Mouse (Mus musculus) limb, embryonic 10.5 days (tissue): ENCODE measurements around the gene Nxnl2. TPM values are rescaled to one million over a fixed set of nuclear protein-coding genes. Genes with fewer than 3 reads are reported as not detected.
A peak's percentile ranks its signal among the peaks of the same experiment; 100 is the strongest.

Source experiments
- DNase-seq: peaks from one replicate; pipeline ENCODE4 v3.0.0-alpha.2; 2017; ENCODE audit warnings: low spot score
- H3K27ac ChIP-seq: fragments of 300-500 bp; sonication (generic); 2 replicates; pipeline ENCODE4 v1.5.1; 2016; ENCODE audit warnings: mild to moderate bottlenecking
- H3K27me3 ChIP-seq: fragments of 300-500 bp; sonication (generic); 2 replicates; pipeline ENCODE4 v1.6.1; 2016; ENCODE audit warnings: low read depth, mild to moderate bottlenecking; ENCODE audit not compliant: poor library complexity, severe bottlenecking
- H3K36me3 ChIP-seq: fragments of 300-500 bp; sonication (generic); 2 replicates; pipeline ENCODE4 v1.6.1; 2016; ENCODE audit warnings: mild to moderate bottlenecking, moderate library complexity
- H3K4me1 ChIP-seq: fragments of 300-500 bp; sonication (generic); 2 replicates; pipeline ENCODE4 v1.6.1; 2016
- H3K4me3 ChIP-seq: fragments of 300-500 bp; sonication (generic); 2 replicates; pipeline ENCODE4 v1.5.1; 2016; ENCODE audit warnings: mild to moderate bottlenecking, moderate library complexity
- H3K9me3 ChIP-seq: fragments of 300-500 bp; sonication (generic); replicated peaks from 2 replicates; pipeline ENCODE4 v1.6.1; 2016; ENCODE audit warnings: mild to moderate bottlenecking
- WGBS: fragments of 180-500 bp; shearing (Covaris S2); methylation state at CpG from one replicate; pipeline ENCODE4 v1.1.7; 2016; 5-methylcytosine and 5-hydroxymethylcytosine counted together
- microRNA-seq: library from miRNA; unstranded; fragments of <30 nt; microRNA quantifications from one replicate; pipeline ENCODE4, GENCODE M21; 2017
- polyA plus RNA-seq: library from polyadenylated mRNA; unstranded; fragments of >200 nt; fragmentation: Nextera tagmentation; extraction: Ambion mirVana; gene quantifications from 2 replicates; pipeline ENCODE4 v1.2.1, GENCODE M21; 2016

The Nxnl2 gene
- polyA plus RNA-seq, 1 experiment from 2014 or later: 2.0 TPM

DNA sequence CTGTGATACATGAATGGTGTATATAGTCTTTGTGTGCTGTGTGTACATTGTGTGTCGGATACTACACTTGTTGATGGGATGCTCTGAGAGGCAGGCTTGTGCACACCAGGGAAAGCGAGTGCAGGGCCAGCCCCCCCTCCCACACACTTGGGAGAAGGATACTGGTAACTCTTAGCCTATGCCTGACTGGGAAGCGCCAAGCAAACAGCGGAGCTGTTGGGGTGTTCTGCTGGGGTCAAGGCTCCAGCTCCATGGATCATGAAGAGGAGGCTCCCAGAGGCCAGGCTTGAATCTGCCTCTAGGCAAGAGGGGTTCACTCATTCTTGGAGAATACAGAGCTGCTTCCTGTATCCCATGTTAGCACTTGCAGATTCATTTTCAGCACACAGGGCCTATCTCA lies 50.1 kb downstream of the Nxnl2 start:
- peak overlapping the region; percentile 91 for H3K27ac ChIP-seq

DNA sequence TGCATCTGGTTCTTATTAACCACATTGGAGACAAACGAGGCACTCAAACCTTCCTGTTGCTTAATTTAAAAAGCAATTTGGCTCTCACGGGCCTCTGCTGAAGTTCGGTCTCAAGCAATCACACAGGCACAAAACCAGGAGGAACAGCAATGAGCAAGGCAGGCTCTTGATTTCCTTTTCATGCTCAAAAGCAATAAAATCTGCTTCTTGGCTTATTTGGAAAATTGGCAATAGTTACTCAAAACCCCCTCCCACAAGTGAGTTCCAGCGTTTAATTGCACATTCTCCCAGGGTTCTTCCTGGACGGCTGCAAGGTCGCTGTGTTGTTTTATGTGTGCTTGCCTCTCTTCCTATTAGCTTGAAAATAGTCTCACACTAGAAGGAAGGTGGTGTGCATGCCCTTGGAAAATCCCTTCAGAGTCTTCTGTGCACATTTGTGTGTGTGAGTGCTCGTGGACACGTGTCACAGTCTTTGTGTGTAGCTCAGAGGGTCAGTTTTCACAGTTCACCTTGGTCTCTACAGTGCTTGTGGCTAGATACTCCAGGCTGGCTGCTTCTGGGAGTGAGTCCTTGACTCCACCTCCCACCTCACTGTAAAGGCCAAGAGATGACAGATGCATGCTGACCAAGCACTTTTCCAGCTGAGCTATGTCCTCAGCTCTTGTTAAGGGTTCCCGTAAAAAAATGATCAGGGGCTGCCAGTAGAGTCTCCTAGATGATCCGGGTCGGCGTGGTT lies 50.8 kb downstream of the Nxnl2 start:
- H3K27ac ChIP-seq: peak overlapping the region; percentile 91
- H3K4me1 ChIP-seq: peaks cover 64% of the 10 kb centered on the region
- peak overlapping the region; percentile 5 for H3K4me3 ChIP-seq
- DNase-seq: peak; percentile 63
- WGBS: 37% methylated on average over 12 of the region's 12 CpGs
- H3K9me3 ChIP-seq: no peaks in the 10 kb centered on the region
- no peaks in the 10 kb centered on the region for H3K27me3 ChIP-seq
- no peaks in the 10 kb centered on the region for H3K36me3 ChIP-seq

More for the DNA sequence above, 50.1 kb downstream of the Nxnl2 start:
- Histone ChIP-seq H3K36me3 (no peaks in the 10 kb centered on the region), H3K27me3 (no peaks in the 10 kb centered on the region), H3K9me3 (no peaks in the 10 kb centered on the region), H3K4me1 (peaks cover 64% of the 10 kb centered on the region), H3K4me3 (no peak overlapping the region)
- peak; percentile 53 for DNase-seq
- whole genome bisulfite sequencing: 53% methylated on average over 4 of the region's 4 CpGs

Small RNA genes lying within 50 kb of the gene (microRNA-seq; reads per million reads assigned to microRNA genes)
- not detected for gene Gm44341

Other genes starting within 250 kb of the Nxnl2 start
- gene Spin1, start 70.1 kb upstream of the Nxnl2 start, polyA plus RNA-seq: 91.7 and 127 TPM in 2 replicates
- 79.5 and 123 TPM in 2 replicates for gene S1pr3, start 237.6 kb downstream of the Nxnl2 start, polyA plus RNA-seq